Mouse (Mus musculus): ENCODE data around the gene Nmnat2. TPM values are rescaled to one million over a fixed set of nuclear protein-coding genes. Genes with fewer than 3 reads are reported as not detected.

Nmnat2 gene
- polyA plus RNA-seq, 1 experiment from 2014 or later = 1.3 TPM

- Histone ChIP-seq H3K36me3 (ENCODE audit: control insufficient read depth, insufficient read depth, low read length) (no peaks in the 10 kb centered on the region), H3K4me2 (ENCODE audit: low read depth, low read length) (no peak overlapping the region), H3K27me3 (replicated peaks; ENCODE audit: control insufficient read depth, insufficient read depth, low read length) (no peaks in the 10 kb centered on the region), H3K9ac (ENCODE audit: low read depth, low read length) (no peak overlapping the region), H3K4me1 (ENCODE audit: control insufficient read depth, insufficient read depth, low read length) (no peaks in the 10 kb centered on the region), H3K9me3 (ENCODE audit: control insufficient read depth, low read length) (no peaks in the 10 kb centered on the region), H3K27ac (ENCODE audit: low read length) (no peak overlapping the region), H3K4me3 (ENCODE audit: low read length) (no peak overlapping the region)
- ATAC-seq = no peak
- 78% methylated on average over 4 of the region's 4 CpGs for WGBS
Measured at GRCm38 (mm10) chr1:153023018-153023417, 68.2 kb downstream of the Nmnat2 start.

GRCm38 (mm10) chr1:153023875-153024274 is 69.1 kb downstream of the Nmnat2 start:
- H3K9me3 ChIP-seq (ENCODE audit: control insufficient read depth, low read length) = no peaks in the 10 kb centered on the region
- H3K4me3 ChIP-seq (ENCODE audit: low read length) = no peak overlapping the region
- no peak overlapping the region for H3K27ac ChIP-seq (ENCODE audit: low read length)
- no peak overlapping the region for H3K9ac ChIP-seq (ENCODE audit: low read depth, low read length)
- H3K36me3 ChIP-seq (ENCODE audit: control insufficient read depth, insufficient read depth, low read length) = no peaks in the 10 kb centered on the region
- no peaks in the 10 kb centered on the region for H3K4me1 ChIP-seq (ENCODE audit: control insufficient read depth, insufficient read depth, low read length)
- no peaks in the 10 kb centered on the region for H3K27me3 ChIP-seq (replicated peaks; ENCODE audit: control insufficient read depth, insufficient read depth, low read length)
- 78% methylated on average over 2 of the region's 2 CpGs for WGBS
- H3K4me2 ChIP-seq (ENCODE audit: low read depth, low read length) = no peak overlapping the region
- ATAC-seq = no peak

GRCm38 (mm10) chr1:153024453-153024852 is 69.7 kb downstream of the Nmnat2 start:
- ATAC-seq = no peak
- Histone ChIP-seq H3K27ac (ENCODE audit: low read length) (no peak overlapping the region), H3K27me3 (replicated peaks; ENCODE audit: control insufficient read depth, insufficient read depth, low read length) (no peaks in the 10 kb centered on the region), H3K36me3 (ENCODE audit: control insufficient read depth, insufficient read depth, low read length) (no peaks in the 10 kb centered on the region), H3K9me3 (ENCODE audit: control insufficient read depth, low read length) (no peaks in the 10 kb centered on the region), H3K4me2 (ENCODE audit: low read depth, low read length) (no peak overlapping the region), H3K4me1 (ENCODE audit: control insufficient read depth, insufficient read depth, low read length) (no peaks in the 10 kb centered on the region), H3K9ac (ENCODE audit: low read depth, low read length) (no peak overlapping the region), H3K4me3 (ENCODE audit: low read length) (no peak overlapping the region)
- WGBS = 50% methylated on average over 2 of the region's 2 CpGs

GRCm38 (mm10) chr1:153031345-153031744 is 76.6 kb downstream of the Nmnat2 start:
- no peaks in the 10 kb centered on the region for H3K36me3 ChIP-seq (ENCODE audit: control insufficient read depth, insufficient read depth, low read length)
- 60% methylated on average over 6 of the region's 6 CpGs for WGBS
- H3K4me1 ChIP-seq (ENCODE audit: control insufficient read depth, insufficient read depth, low read length) = peaks cover 11% of the 10 kb centered on the region
- no peak overlapping the region for H3K27ac ChIP-seq (ENCODE audit: low read length)
- no peak overlapping the region for H3K4me3 ChIP-seq (ENCODE audit: low read length)
- no peak overlapping the region for H3K4me2 ChIP-seq (ENCODE audit: low read depth, low read length)
- no peaks in the 10 kb centered on the region for H3K27me3 ChIP-seq (replicated peaks; ENCODE audit: control insufficient read depth, insufficient read depth, low read length)
- no peak for ATAC-seq
- H3K9ac ChIP-seq (ENCODE audit: low read depth, low read length) = no peak overlapping the region
- no peaks in the 10 kb centered on the region for H3K9me3 ChIP-seq (ENCODE audit: control insufficient read depth, low read length)

GRCm38 (mm10) chr1:153031954-153032353 is 77.2 kb downstream of the Nmnat2 start:
- no peak for ATAC-seq
- H3K9ac ChIP-seq (ENCODE audit: low read depth, low read length) = no peak overlapping the region
- H3K4me2 ChIP-seq (ENCODE audit: low read depth, low read length) = no peak overlapping the region
- peaks cover 11% of the 10 kb centered on the region for H3K4me1 ChIP-seq (ENCODE audit: control insufficient read depth, insufficient read depth, low read length)
- no peak overlapping the region for H3K4me3 ChIP-seq (ENCODE audit: low read length)
- WGBS = 68% methylated on average over 12 of the region's 12 CpGs
- H3K27me3 ChIP-seq (replicated peaks; ENCODE audit: control insufficient read depth, insufficient read depth, low read length) = no peaks in the 10 kb centered on the region
- H3K27ac ChIP-seq (ENCODE audit: low read length) = no peak overlapping the region
- no peaks in the 10 kb centered on the region for H3K36me3 ChIP-seq (ENCODE audit: control insufficient read depth, insufficient read depth, low read length)
- no peaks in the 10 kb centered on the region for H3K9me3 ChIP-seq (ENCODE audit: control insufficient read depth, low read length)

GRCm38 (mm10) chr1:153033145-153033908 is 78.5 kb downstream of the Nmnat2 start:
- peak; percentile 48 for ATAC-seq
- Histone ChIP-seq H3K9ac (ENCODE audit: low read depth, low read length) (no peak overlapping the region), H3K27me3 (replicated peaks; ENCODE audit: control insufficient read depth, insufficient read depth, low read length) (no peaks in the 10 kb centered on the region), H3K27ac (ENCODE audit: low read length) (no peak overlapping the region), H3K36me3 (ENCODE audit: control insufficient read depth, insufficient read depth, low read length) (no peaks in the 10 kb centered on the region), H3K4me3 (ENCODE audit: low read length) (no peak overlapping the region), H3K4me2 (ENCODE audit: low read depth, low read length) (no peak overlapping the region), H3K9me3 (ENCODE audit: control insufficient read depth, low read length) (peaks cover 2% of the 10 kb centered on the region; the same call in 1 of the 2 replicates), H3K4me1 (ENCODE audit: control insufficient read depth, insufficient read depth, low read length) (peaks cover 11% of the 10 kb centered on the region)
- WGBS = 60% methylated on average over 5 of the region's 5 CpGs

GRCm38 (mm10) chr1:153034064-153034463 is 79.3 kb downstream of the Nmnat2 start:
- ATAC-seq = no peak; the same call in 1 of the 2 replicates
- H3K27me3 ChIP-seq (replicated peaks; ENCODE audit: control insufficient read depth, insufficient read depth, low read length) = no peaks in the 10 kb centered on the region
- H3K27ac ChIP-seq (ENCODE audit: low read length) = no peak overlapping the region
- no peak overlapping the region for H3K4me2 ChIP-seq (ENCODE audit: low read depth, low read length)
- WGBS = 65% methylated on average over 7 of the region's 7 CpGs
- no peak overlapping the region for H3K9ac ChIP-seq (ENCODE audit: low read depth, low read length)
- peaks cover 11% of the 10 kb centered on the region for H3K4me1 ChIP-seq (ENCODE audit: control insufficient read depth, insufficient read depth, low read length)
- H3K36me3 ChIP-seq (ENCODE audit: control insufficient read depth, insufficient read depth, low read length) = no peaks in the 10 kb centered on the region
- peaks cover 4% of the 10 kb centered on the region; the same call in 1 of the 2 replicates for H3K9me3 ChIP-seq (ENCODE audit: control insufficient read depth, low read length)
- no peak overlapping the region for H3K4me3 ChIP-seq (ENCODE audit: low read length)

- ATAC-seq = no peak
- no peak overlapping the region for H3K27ac ChIP-seq (ENCODE audit: low read length)
- 34% methylated on average over 6 of the region's 6 CpGs for WGBS
Measured at GRCm38 (mm10) chr1:153035328-153035944, 80.6 kb downstream of the Nmnat2 start.

GRCm38 (mm10) chr1:153037353-153038345 is 82.9 kb downstream of the Nmnat2 start:
- no peak overlapping the region for H3K4me2 ChIP-seq (ENCODE audit: low read depth, low read length)
- H3K9me3 ChIP-seq (ENCODE audit: control insufficient read depth, low read length) = peaks cover 4% of the 10 kb centered on the region; the same call in 1 of the 2 replicates
- H3K4me1 ChIP-seq (ENCODE audit: control insufficient read depth, insufficient read depth, low read length) = peaks cover 15% of the 10 kb centered on the region
- WGBS = 72% methylated on average over 10 of the region's 10 CpGs
- no peaks in the 10 kb centered on the region for H3K36me3 ChIP-seq (ENCODE audit: control insufficient read depth, insufficient read depth, low read length)
- H3K4me3 ChIP-seq (ENCODE audit: low read length) = no peak overlapping the region
- peak overlapping the region; percentile 7; the same call in 1 of the 2 replicates for H3K27ac ChIP-seq (ENCODE audit: low read length)
- no peak overlapping the region for H3K9ac ChIP-seq (ENCODE audit: low read depth, low read length)
- no peak for ATAC-seq
- H3K27me3 ChIP-seq (replicated peaks; ENCODE audit: control insufficient read depth, insufficient read depth, low read length) = no peaks in the 10 kb centered on the region

More at GRCm38 (mm10) chr1:153035328-153035944, 80.6 kb downstream of the Nmnat2 start:
- Histone ChIP-seq H3K36me3 (ENCODE audit: control insufficient read depth, insufficient read depth, low read length) (no peaks in the 10 kb centered on the region), H3K9me3 (ENCODE audit: control insufficient read depth, low read length) (peaks cover 4% of the 10 kb centered on the region; the same call in 1 of the 2 replicates), H3K4me2 (ENCODE audit: low read depth, low read length) (no peak overlapping the region), H3K9ac (ENCODE audit: low read depth, low read length) (no peak overlapping the region), H3K4me3 (ENCODE audit: low read length) (no peak overlapping the region), H3K27me3 (replicated peaks; ENCODE audit: control insufficient read depth, insufficient read depth, low read length) (no peaks in the 10 kb centered on the region), H3K4me1 (ENCODE audit: control insufficient read depth, insufficient read depth, low read length) (peaks cover 15% of the 10 kb centered on the region)

Data from intestine, embryonic 16.5 days (tissue).